Mouse (Mus musculus) urinary bladder, postnatal 14 days (tissue): Measurements from ENCODE around the gene Cited2.
A peak's percentile ranks its signal among the peaks of the same experiment; 100 is the strongest.

ENCODE experiments used
- DNase-seq: peaks from one replicate; pipeline ENCODE4 v3.0.0; 2021; ENCODE audit warnings: low spot score

The Cited2 gene

GRCm38 (mm10) chr10:17722653-17723410 is at the start of gene Cited2:
Cited2 (plus strand) TSS chr10:17723218.
- peak; percentile 98 for DNase-seq

- DNase-seq: no peak
These were observed 48.6 kb upstream of the Cited2 start for GRCm38 (mm10) chr10:17674454-17674853.

- no peak for DNase-seq
These were observed 48.1 kb upstream of the Cited2 start for GRCm38 (mm10) chr10:17674869-17675268.

- DNase-seq: no peak
These were observed 46.6 kb upstream of the Cited2 start for GRCm38 (mm10) chr10:17676464-17676863.

GRCm38 (mm10) chr10:17677308-17677707 is 45.7 kb upstream of the Cited2 start:
- DNase-seq: no peak

GRCm38 (mm10) chr10:17680432-17681382 is 42.3 kb upstream of the Cited2 start:
- no peak for DNase-seq

- DNase-seq: no peak
These were observed 41.6 kb upstream of the Cited2 start for GRCm38 (mm10) chr10:17681386-17681785.

- DNase-seq: no peak
These were observed 39.1 kb upstream of the Cited2 start for GRCm38 (mm10) chr10:17683852-17684428.

- DNase-seq: no peak
These were observed 33.2 kb upstream of the Cited2 start for GRCm38 (mm10) chr10:17689806-17690205.

GRCm38 (mm10) chr10:17691709-17692108 is 31.3 kb upstream of the Cited2 start:
- no peak for DNase-seq

GRCm38 (mm10) chr10:17695801-17696200 is 27.2 kb upstream of the Cited2 start:
- DNase-seq: no peak

- no peak for DNase-seq
These were observed 25.4 kb upstream of the Cited2 start for GRCm38 (mm10) chr10:17697376-17698265.

GRCm38 (mm10) chr10:17705466-17705973 is 17.5 kb upstream of the Cited2 start:
- DNase-seq: no peak

- no peak for DNase-seq
These were observed 12.3 kb upstream of the Cited2 start for GRCm38 (mm10) chr10:17710753-17711152.

- no peak for DNase-seq
These were observed 3.9 kb upstream of the Cited2 start for GRCm38 (mm10) chr10:17719009-17719570.

- no peak for DNase-seq
These were observed 3.4 kb upstream of the Cited2 start for GRCm38 (mm10) chr10:17719646-17720045.

- no peak for DNase-seq
These were observed 2.0 kb upstream of the Cited2 start for GRCm38 (mm10) chr10:17720891-17721601.

- peak; percentile 51 for DNase-seq
These were observed 1.4 kb upstream of the Cited2 start for GRCm38 (mm10) chr10:17721602-17722121.

GRCm38 (mm10) chr10:17722158-17722557 is 860 bp upstream of the Cited2 start:
- peak; percentile 95 for DNase-seq

- DNase-seq: no peak
These were observed 413 bp downstream of the Cited2 start for GRCm38 (mm10) chr10:17723421-17723841.
